Mouse (Mus musculus): Measurements from ENCODE around the gene Golim4.

Golim4 gene

DNA sequence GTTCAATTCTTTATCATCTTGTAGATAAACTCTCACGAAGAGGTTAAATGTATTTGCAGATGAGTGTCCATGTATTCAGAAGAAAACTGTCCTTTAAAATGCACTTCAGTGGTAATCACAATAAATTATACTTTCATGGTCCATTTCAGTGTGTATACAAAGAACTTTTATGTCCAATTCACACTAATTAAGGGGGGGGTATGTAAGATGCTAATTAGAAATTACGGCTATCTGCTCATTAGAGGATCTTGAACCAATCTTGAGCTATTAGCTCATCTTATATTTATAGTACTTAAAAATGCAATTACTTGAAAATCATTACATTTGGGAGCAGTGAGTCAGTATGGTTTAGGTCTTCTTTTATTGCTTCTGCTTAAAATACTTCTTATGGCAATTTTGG is 31.6 kb downstream of the Golim4 start:
- no peak for DNase-seq

DNA sequence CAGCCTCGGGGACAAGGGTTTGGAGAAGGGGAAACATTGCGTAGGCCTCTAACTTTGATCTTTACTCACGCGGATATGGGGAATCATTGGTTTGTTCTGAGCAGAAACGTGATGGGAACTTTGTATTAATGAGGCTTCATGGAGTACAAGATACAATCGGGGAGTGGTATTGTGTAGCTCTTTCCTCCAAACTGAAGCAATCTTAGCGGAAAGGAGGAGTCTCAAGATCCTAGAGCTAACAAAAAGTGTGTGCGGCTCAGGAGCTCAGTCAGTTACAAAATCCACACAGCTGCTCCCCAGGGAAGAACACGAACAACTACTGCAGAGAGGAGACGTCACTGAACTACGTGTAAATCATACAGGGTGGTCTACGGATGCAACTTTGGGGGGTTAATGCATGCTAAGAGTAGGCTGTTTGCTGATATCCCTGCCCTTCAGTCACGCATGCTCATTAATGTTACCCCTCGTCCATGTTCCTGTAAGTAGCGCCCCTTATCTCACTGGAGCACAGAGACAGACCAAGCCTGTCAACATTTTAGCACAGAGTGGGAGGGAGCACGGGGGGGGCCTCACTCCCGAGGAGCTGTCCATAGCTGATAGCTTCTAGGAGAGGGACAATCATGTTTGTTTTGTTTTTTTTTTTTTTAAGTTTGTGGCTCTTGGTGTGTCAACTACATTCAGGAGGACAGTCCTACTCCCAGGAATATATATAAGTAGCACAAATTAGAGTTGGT is 38.8 kb downstream of the Golim4 start:
- no peak for DNase-seq

DNA sequence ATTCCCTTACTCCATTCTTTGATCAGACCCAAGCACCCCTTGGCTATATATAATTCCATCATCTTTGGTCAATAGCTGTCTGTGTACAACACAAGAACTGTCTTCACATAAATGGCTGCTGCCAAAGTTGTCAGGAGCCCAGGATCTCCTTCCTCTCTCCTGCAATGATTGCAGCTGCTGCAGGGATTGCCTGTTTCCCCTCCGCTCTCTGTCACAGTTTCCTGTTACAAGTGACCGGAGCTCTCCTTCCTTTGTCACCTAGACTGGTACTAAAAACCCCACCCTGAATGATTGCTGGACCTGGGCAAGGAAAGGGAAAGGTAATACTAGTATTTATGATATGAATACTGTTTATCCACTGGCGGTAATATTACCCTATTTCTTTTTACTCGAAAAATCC is 44.0 kb downstream of the Golim4 start:
- DNase-seq = no peak

GRCm38 (mm10) chr3:75910768-75911167 is 46.0 kb downstream of the Golim4 start:
- DNase-seq = no peak

- no peak for DNase-seq
Observed at GRCm38 (mm10) chr3:75910257-75910656, 46.5 kb downstream of the Golim4 start.

DNA sequence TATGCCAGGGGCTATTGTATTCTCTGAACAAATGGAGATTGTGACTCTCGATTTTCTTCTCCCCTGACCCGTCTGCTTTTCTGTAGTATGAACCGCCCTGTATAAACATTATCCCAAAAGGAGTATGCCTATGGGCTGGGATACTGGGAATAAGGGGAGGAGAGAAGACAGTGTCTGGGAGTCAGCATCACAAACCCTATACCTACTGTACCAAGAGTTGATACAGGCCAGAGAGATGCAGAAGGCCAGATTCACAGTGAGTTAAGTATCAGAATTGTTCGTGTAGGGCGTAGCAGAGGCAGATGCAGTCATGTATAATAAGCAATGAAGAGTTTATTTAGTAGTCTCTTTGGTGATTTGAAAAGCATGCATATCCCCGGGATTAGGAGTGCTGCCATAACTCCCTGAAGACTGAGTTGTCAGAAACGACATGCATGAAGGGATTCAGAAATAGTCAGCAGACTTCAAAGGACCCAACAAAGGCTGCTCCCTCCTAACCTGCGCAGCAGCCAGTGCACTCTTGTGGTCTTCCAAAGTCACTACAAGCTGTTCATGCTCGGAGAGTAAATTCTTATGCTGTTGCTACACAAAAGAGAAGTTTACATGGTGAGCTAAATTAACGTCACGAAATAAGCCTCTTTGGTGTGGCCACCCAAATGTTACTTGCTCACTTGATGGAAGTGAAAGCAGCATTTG is 54.7 kb downstream of the Golim4 start:
- DNase-seq = no peak

DNA sequence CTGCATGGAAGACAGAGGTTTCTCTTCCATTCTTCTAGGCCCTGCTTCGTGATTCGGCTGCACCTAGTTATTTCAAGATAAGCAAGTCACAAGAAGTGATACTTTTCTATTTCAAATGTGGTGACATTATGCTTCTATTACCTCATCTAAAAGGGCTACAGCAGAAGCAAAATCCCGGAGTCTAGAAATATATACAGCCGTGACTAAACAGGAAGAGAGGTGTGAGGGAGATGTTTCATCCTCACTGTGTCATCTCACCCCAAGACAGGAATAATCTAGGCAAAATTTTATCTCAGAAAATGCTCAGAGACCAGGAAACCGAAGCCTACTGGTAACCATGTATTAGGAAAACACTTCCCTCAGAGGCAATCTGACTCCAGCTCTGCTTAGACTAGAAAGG is 61.7 kb downstream of the Golim4 start:
- no peak for DNase-seq

DNA sequence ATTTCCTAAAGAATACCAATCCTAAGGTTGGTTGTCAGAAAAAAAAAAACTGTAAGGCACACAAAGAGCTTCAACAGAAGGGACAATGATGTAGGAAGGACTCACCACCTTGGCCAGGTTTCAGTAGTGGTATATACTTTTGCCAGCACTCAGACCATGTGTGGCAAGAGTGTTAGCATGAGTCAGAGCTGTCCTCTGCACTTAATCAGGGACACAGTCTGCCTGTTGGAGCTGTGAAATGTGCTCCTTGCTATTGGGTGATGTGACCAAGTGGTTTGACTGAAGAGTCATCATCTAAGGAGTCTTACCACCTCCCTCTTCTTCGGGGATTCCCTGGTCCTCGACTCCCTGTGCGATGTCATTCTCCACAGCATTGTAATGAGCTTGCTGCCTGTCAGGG is 65.2 kb downstream of the Golim4 start:
- DNase-seq = no peak

GRCm38 (mm10) chr3:75889323-75889722 is 67.4 kb downstream of the Golim4 start:
- no peak for DNase-seq

DNA sequence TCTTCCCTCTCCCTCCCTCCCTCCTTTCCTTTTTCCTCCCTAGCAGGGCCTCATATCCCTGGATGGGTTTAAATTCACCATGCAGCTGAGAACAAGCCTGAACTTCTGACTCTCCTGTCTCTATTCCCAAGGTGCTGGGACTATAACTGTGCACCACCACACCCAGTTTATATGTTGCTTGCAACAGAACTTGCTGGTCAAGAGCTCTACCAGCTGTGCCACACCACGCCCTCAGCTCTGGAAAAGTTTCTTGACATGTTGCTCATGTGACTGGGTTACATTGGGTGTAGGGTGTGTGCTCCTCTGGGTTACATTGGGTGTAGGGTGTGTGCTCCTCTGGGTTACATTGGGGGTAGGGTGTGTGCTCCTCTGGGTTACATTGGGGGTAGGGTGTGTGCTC is 75.2 kb downstream of the Golim4 start:
- DNase-seq = no peak

- DNase-seq = no peak
Observed at GRCm38 (mm10) chr3:75879269-75879668, 77.5 kb downstream of the Golim4 start.

DNA sequence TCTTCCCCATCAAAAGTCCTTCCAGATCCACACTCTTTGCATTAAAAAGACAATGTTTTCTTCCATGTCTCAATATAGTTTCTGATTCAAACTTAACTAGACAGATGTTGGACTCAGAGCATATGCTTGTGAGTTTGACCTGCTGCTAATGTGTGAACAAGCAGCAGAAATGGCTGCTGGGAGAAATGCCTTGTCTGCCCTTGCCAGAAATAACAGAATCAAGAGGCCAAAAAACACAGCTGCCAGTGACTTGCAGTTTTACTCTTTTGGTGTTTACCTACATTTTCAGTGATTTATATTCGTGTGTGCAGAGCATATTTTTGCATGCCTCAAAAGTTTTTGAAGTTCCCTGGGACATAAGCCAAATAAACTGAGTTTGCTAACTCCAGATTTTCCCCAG is 87.9 kb downstream of the Golim4 start:
- DNase-seq = no peak

DNA sequence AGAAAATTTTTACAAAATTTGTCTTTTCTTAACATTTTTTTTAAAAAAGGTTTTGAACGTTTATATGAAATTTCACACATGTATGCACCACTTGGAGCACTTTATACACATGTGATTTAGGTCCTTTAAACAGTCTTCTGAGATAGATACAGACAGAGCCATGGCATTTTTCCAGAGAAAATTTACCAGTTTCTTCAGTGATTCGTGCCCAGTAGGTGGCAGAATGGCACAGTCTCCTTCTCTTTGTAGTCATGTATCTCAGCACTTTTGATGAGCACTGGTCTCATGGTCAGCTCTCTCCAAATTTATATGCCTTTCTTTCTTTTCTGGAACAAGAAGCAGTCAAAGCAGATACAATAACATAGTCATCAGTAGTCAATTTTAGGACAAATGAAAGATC is 92.5 kb downstream of the Golim4 start:
- no peak for DNase-seq

GRCm38 (mm10) chr3:75861677-75862076 is 95.1 kb downstream of the Golim4 start:
- DNase-seq = peak; percentile 72 to 78

GRCm38 (mm10) chr3:75860760-75861159 is 96.0 kb downstream of the Golim4 start:
- DNase-seq = no peak

- no peak for DNase-seq
Observed at GRCm38 (mm10) chr3:75835286-75835967, 121.3 kb downstream of the Golim4 start.

DNA sequence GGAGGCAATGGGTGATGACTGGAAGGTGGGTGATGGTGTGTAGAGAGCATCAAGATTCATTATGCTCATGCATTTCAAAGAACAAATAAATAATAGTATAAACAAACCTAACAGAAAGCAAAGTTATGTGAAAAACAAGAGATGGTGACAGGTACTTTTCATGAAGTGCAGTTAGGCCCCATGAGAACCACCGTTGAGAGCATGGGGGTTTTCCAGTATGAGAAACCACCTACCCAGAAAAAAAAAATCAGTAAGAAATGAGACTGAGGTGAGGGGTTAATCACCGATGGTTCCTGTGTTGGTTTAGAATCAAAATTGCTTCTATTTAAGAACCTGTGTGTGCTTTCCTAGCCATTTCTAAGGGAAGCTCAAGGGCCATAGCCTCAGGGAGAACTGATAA is 121.9 kb downstream of the Golim4 start:
- no peak for DNase-seq
